8 mouse cellular contexts compared by ENCODE assay signal in the genomic region with DNA sequence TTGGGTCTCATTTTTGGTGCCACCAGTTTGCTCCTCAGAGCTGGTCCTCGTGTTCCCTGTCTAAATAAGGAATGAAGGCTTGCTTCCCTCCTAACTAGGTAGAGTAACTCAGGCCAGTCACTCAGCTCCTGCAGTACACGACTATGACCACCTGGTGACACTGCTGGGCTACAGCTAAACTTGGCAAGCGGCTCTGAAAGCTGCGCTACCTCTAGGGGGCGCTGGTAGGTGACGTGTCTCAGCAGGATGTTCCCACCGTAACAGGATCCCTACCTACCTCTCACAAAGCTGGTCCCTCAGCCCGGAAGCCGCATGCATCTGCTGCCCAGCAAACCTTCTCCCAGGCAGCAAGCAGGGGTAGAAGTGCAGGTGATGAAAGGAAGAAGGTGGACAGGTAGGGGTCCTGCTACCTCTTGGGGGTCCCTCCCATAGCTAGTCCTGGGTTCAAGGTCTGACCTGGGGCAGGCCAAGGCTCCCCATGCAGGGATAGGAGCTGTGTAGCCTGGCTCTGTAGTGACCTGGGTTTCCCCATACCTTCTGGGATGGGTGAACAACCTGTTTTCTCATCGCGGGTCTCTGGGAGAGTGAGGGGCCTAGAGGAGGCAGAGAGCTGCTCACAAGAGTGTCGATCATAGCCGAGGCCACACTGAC. TPM values are rescaled to one million over a fixed set of nuclear protein-coding genes. Genes with fewer than 3 reads are reported as not detected.
DNase-seq lines count a peak whose midpoint lies in the region; ATAC-seq and TF ChIP-seq lines count a peak whose summit lies in the region.

No protein-coding gene starts in this region.

- no peak for TF ChIP-seq POLR2A in kidney, adult 2 months (IDR thresholded peaks at IDR 0.05; ENCODE audit: low read depth, low read length)

- H3K27me3 ChIP-seq in embryonic facial prominence, embryonic 11.5 days (ENCODE audit: control insufficient read depth, insufficient read depth, low read length), result no peaks in the 10 kb centered on the region
- H3K27me3 ChIP-seq in kidney, adult 2 months (replicated peaks; ENCODE audit: control insufficient read depth, insufficient read depth, low read length), result no peaks in the 10 kb centered on the region
- H3K27me3 ChIP-seq in limb, embryonic 12.5 days, result no peaks in the 10 kb centered on the region
- no peaks in the 10 kb centered on the region for H3K27me3 ChIP-seq in midbrain, embryonic 16.5 days (ENCODE audit: control insufficient read depth, insufficient read depth, low read depth, low read length)

- H3K9ac ChIP-seq in embryonic facial prominence, embryonic 11.5 days (replicated peaks; ENCODE audit: low read length), result no peak overlapping the region
- no peak overlapping the region; the same call in 1 of the 2 replicates for H3K9ac ChIP-seq in limb, embryonic 12.5 days (replicated peaks)
- H3K9ac ChIP-seq in midbrain, embryonic 16.5 days (ENCODE audit: low read depth, low read length), result no peak overlapping the region

- no peak overlapping the region for H3K4me3 ChIP-seq in embryonic facial prominence, embryonic 11.5 days (ENCODE audit: low read depth, low read length)
- H3K4me3 ChIP-seq in kidney, adult 2 months (ENCODE audit: insufficient read depth, low read depth, low read length), result no peak overlapping the region
- H3K4me3 ChIP-seq in limb, embryonic 12.5 days (replicated peaks), result no peak overlapping the region
- H3K4me3 ChIP-seq in midbrain, embryonic 16.5 days (ENCODE audit: low read depth, low read length), result no peak overlapping the region

- ATAC-seq in embryonic facial prominence, embryonic 11.5 days (replicated peaks; ENCODE audit: insufficient number of reproducible peaks, low FRiP score, low TSS enrichment, low read depth), result no peak; the same call in none of the 2 replicates
- 0 out of 2 replicates have a peak, but pooled peaks have one; percentile 27 for ATAC-seq in limb, embryonic 12.5 days (ENCODE audit: insufficient number of reproducible peaks, insufficient read depth, low FRiP score, low TSS enrichment, low read depth)
- ATAC-seq in midbrain, embryonic 16.5 days, result 0 out of 2 replicates have a peak, but pooled peaks have one; percentile 44

- no peaks in the 10 kb centered on the region for H3K4me1 ChIP-seq in embryonic facial prominence, embryonic 11.5 days (ENCODE audit: control insufficient read depth, insufficient read depth, low read length)
- H3K4me1 ChIP-seq in kidney, adult 2 months (ENCODE audit: control insufficient read depth, insufficient read depth, low read length), result no peaks in the 10 kb centered on the region
- H3K4me1 ChIP-seq in limb, embryonic 12.5 days (replicated peaks), result no peaks in the 10 kb centered on the region
- H3K4me1 ChIP-seq in midbrain, embryonic 16.5 days (ENCODE audit: control insufficient read depth, insufficient read depth, low read length), result no peaks in the 10 kb centered on the region

- 27% methylated on average over 13 of the region's 13 CpGs for WGBS in embryonic facial prominence, embryonic 11.5 days
- WGBS in kidney, adult 2 months, result 27% methylated on average over 13 of the region's 13 CpGs
- WGBS in limb, embryonic 12.5 days, result 27% methylated on average over 13 of the region's 13 CpGs
- 31% methylated on average over 13 of the region's 13 CpGs for WGBS in midbrain, embryonic 16.5 days

- peak; percentile 90 for DNase-seq in 416B (ENCODE audit: low read depth)
- peak; percentile 94 for DNase-seq in adrenal gland, postnatal 14 days
- DNase-seq in embryonic facial prominence, embryonic 11.5 days (ENCODE audit: low spot score), result peak; percentile 95
- peak; percentile 80 for DNase-seq in heart, adult 8-10 months (ENCODE audit: low spot score)
- peak; percentile 90 for DNase-seq in kidney, adult 2 months
- DNase-seq in spleen, postnatal 14 days (ENCODE audit: low spot score in 2 of 2), result peak; percentile 76 to 88

- no peaks in the 10 kb centered on the region for H3K9me3 ChIP-seq in embryonic facial prominence, embryonic 11.5 days (replicated peaks; ENCODE audit: control insufficient read depth, low read length)
- H3K9me3 ChIP-seq in limb, embryonic 12.5 days, result no peaks in the 10 kb centered on the region
- H3K9me3 ChIP-seq in midbrain, embryonic 16.5 days (replicated peaks; ENCODE audit: control insufficient read depth, low read length, poor library complexity, severe bottlenecking), result no peaks in the 10 kb centered on the region

- no peaks in the 10 kb centered on the region for H3K36me3 ChIP-seq in embryonic facial prominence, embryonic 11.5 days (replicated peaks; ENCODE audit: control insufficient read depth, insufficient read depth, low read depth, low read length)
- H3K36me3 ChIP-seq in kidney, adult 2 months (ENCODE audit: control insufficient read depth, insufficient read depth, low read length), result no peaks in the 10 kb centered on the region
- no peaks in the 10 kb centered on the region for H3K36me3 ChIP-seq in limb, embryonic 12.5 days
- H3K36me3 ChIP-seq in midbrain, embryonic 16.5 days (ENCODE audit: control insufficient read depth, insufficient read depth, low read length), result no peaks in the 10 kb centered on the region

- H3K27ac ChIP-seq in embryonic facial prominence, embryonic 11.5 days (replicated peaks; ENCODE audit: low read depth, low read length), result no peak overlapping the region
- no peak overlapping the region for H3K27ac ChIP-seq in kidney, adult 2 months (ENCODE audit: insufficient read depth, low read depth, low read length)
- no peak overlapping the region for H3K27ac ChIP-seq in limb, embryonic 12.5 days
- H3K27ac ChIP-seq in midbrain, embryonic 16.5 days (ENCODE audit: low read length), result no peak overlapping the region

- no peak overlapping the region; the same call in 1 of the 2 replicates for H3K4me2 ChIP-seq in embryonic facial prominence, embryonic 11.5 days (ENCODE audit: low read depth, low read length)
- H3K4me2 ChIP-seq in limb, embryonic 12.5 days, result no peak overlapping the region
- H3K4me2 ChIP-seq in midbrain, embryonic 16.5 days (ENCODE audit: low read length), result no peak overlapping the region

- TF ChIP-seq CTCF in kidney, adult 2 months (conservative IDR thresholded peaks at IDR 0.05; ENCODE audit: insufficient read depth, insufficient read length, low read depth, low read length), result peak; percentile 100; the same call in 1 of the 2 replicates

RNA-seq across cellular contexts. Expression of gene Ewsr1, which starts 16.0 kb away (rescaled TPM):
- total RNA-seq in adrenal gland, postnatal 14 days (2021), result 297 and 324 TPM in 2 replicates
- polyA plus RNA-seq in embryonic facial prominence, embryonic 11.5 days (2014; fragmentation: Nextera tagmentation; extraction: Ambion mirVana), result 437 and 443 TPM in 2 replicates
- total RNA-seq in heart, adult 8-10 months (2022), result 100 to 1,000 TPM in 1 of 4 experiments, 10 to 100 TPM in 3; 74.3 to 111 (median 95.2) TPM
- polyA plus RNA-seq in kidney, adult 2 months (2012; rRNA removed), result 204 and 218 TPM in 2 replicates
- 1,006 and 1,007 TPM in 2 replicates for polyA plus RNA-seq in limb, embryonic 12.5 days (2016; fragmentation: Nextera tagmentation; extraction: Ambion mirVana)
- 548 and 592 TPM in 2 replicates for polyA plus RNA-seq in midbrain, embryonic 16.5 days (2015; fragmentation: Nextera tagmentation; extraction: Ambion mirVana)

RNA-seq across cellular contexts. Expression of gene Rhbdd3, which starts 16.3 kb away (rescaled TPM):
- 18.3 and 19.0 TPM in 2 replicates for total RNA-seq in adrenal gland, postnatal 14 days (2021)
- 15.3 and 21.4 TPM in 2 replicates for polyA plus RNA-seq in embryonic facial prominence, embryonic 11.5 days (2014; fragmentation: Nextera tagmentation; extraction: Ambion mirVana)
- total RNA-seq in heart, adult 8-10 months (2022), result 10 to 100 TPM; 26.7 to 27.7 (median 27.3) TPM
- polyA plus RNA-seq in kidney, adult 2 months (2012; rRNA removed), result 26.4 and 35.6 TPM in 2 replicates
- polyA plus RNA-seq in limb, embryonic 12.5 days (2016; fragmentation: Nextera tagmentation; extraction: Ambion mirVana), result 23.2 and 24.8 TPM in 2 replicates
- 46.9 and 48.8 TPM in 2 replicates for polyA plus RNA-seq in midbrain, embryonic 16.5 days (2015; fragmentation: Nextera tagmentation; extraction: Ambion mirVana)

RNA-seq across cellular contexts. Expression of gene Emid1, which starts 37.0 kb away (rescaled TPM):
- total RNA-seq in adrenal gland, postnatal 14 days (2021), result 8.9 and 10.1 TPM in 2 replicates
- polyA plus RNA-seq in embryonic facial prominence, embryonic 11.5 days (2014; fragmentation: Nextera tagmentation; extraction: Ambion mirVana), result 7.8 and 11.9 TPM in 2 replicates
- 1 to 10 TPM in 1 of 4 experiments, under 1 TPM in 3; 0.73 to 2.0 (median 0.90) TPM for total RNA-seq in heart, adult 8-10 months (2022)
- polyA plus RNA-seq in kidney, adult 2 months (2012; rRNA removed), result 21.9 and 23.2 TPM in 2 replicates
- polyA plus RNA-seq in limb, embryonic 12.5 days (2016; fragmentation: Nextera tagmentation; extraction: Ambion mirVana), result 16.4 and 18.2 TPM in 2 replicates
- polyA plus RNA-seq in midbrain, embryonic 16.5 days (2015; fragmentation: Nextera tagmentation; extraction: Ambion mirVana), result 9.5 and 12.4 TPM in 2 replicates

RNA-seq across cellular contexts. Expression of gene Gas2l1, which starts 49.9 kb away (rescaled TPM):
- 34.5 and 35.0 TPM in 2 replicates for total RNA-seq in adrenal gland, postnatal 14 days (2021)
- 24.1 and 27.8 TPM in 2 replicates for polyA plus RNA-seq in embryonic facial prominence, embryonic 11.5 days (2014; fragmentation: Nextera tagmentation; extraction: Ambion mirVana)
- 10 to 100 TPM; 13.8 to 18.1 (median 15.6) TPM for total RNA-seq in heart, adult 8-10 months (2022)
- polyA plus RNA-seq in kidney, adult 2 months (2012; rRNA removed), result 40.2 and 48.3 TPM in 2 replicates
- 40.5 and 44.9 TPM in 2 replicates for polyA plus RNA-seq in limb, embryonic 12.5 days (2016; fragmentation: Nextera tagmentation; extraction: Ambion mirVana)
- polyA plus RNA-seq in midbrain, embryonic 16.5 days (2015; fragmentation: Nextera tagmentation; extraction: Ambion mirVana), result 19.5 and 20.6 TPM in 2 replicates

RNA-seq across cellular contexts. Expression of gene Rasl10a, which starts 57.1 kb away (rescaled TPM):
- 0.30 and 0.34 TPM in 2 replicates for total RNA-seq in adrenal gland, postnatal 14 days (2021)
- 0.49 and 0.63 TPM in 2 replicates for polyA plus RNA-seq in embryonic facial prominence, embryonic 11.5 days (2014; fragmentation: Nextera tagmentation; extraction: Ambion mirVana)
- 1 to 10 TPM; 3.3 to 7.8 (median 5.8) TPM for total RNA-seq in heart, adult 8-10 months (2022)
- 1.1 and 1.3 TPM in 2 replicates for polyA plus RNA-seq in kidney, adult 2 months (2012; rRNA removed)
- polyA plus RNA-seq in limb, embryonic 12.5 days (2016; fragmentation: Nextera tagmentation; extraction: Ambion mirVana), result 2.8 and 3.2 TPM in 2 replicates
- polyA plus RNA-seq in midbrain, embryonic 16.5 days (2015; fragmentation: Nextera tagmentation; extraction: Ambion mirVana), result 1.1 and 1.2 TPM in 2 replicates
